Mouse (Mus musculus) cerebellum, adult 18-20 months (tissue): ENCODE data around the gene BC035947.

Source experiments
- DNase-seq, 2 experiments: peaks; one replicate each; pipeline ENCODE4 v3.0.0; 2021

The BC035947 gene

GRCm38 (mm10) chr1:78501036-78501435 is 10.9 kb downstream of the BC035947 start:
- DNase-seq: no peak

- DNase-seq: no peak
Observed at GRCm38 (mm10) chr1:78490143-78490542, 21.8 kb downstream of the BC035947 start.

GRCm38 (mm10) chr1:78488752-78489492 is 23.0 kb downstream of the BC035947 start, which contains the start of gene Farsb:
Gene Farsb (minus strand): TSS chr1:78488897.
- DNase-seq: peak; percentile 82 to 91

- no peak for DNase-seq
Observed at GRCm38 (mm10) chr1:78488427-78488751, 23.6 kb downstream of the BC035947 start.

GRCm38 (mm10) chr1:78484361-78484760 is 27.6 kb downstream of the BC035947 start:
- no peak for DNase-seq

GRCm38 (mm10) chr1:78483430-78483829 is 28.5 kb downstream of the BC035947 start:
- no peak for DNase-seq

- no peak for DNase-seq
Observed at GRCm38 (mm10) chr1:78472441-78472840, 39.5 kb downstream of the BC035947 start.

- DNase-seq: peak; percentile 44 to 53
Observed at GRCm38 (mm10) chr1:78454659-78455058, 57.3 kb downstream of the BC035947 start.

GRCm38 (mm10) chr1:78453886-78454285 is 58.1 kb downstream of the BC035947 start:
- no peak for DNase-seq

- no peak for DNase-seq
Observed at GRCm38 (mm10) chr1:78452544-78452943, 59.4 kb downstream of the BC035947 start.

GRCm38 (mm10) chr1:78451070-78451854 is 60.7 kb downstream of the BC035947 start:
- DNase-seq: no peak

GRCm38 (mm10) chr1:78448091-78448490 is 63.9 kb downstream of the BC035947 start:
- no peak for DNase-seq
